Mouse (Mus musculus): ENCODE data around the gene Cntnap5a.

Gene Cntnap5a

GRCm38 (mm10) chr1:116616272-116616671, 931.7 kb downstream of the Cntnap5a start:
- in situ Hi-C loops (cut with MboI; ENCODE audit: low pct_unique_long_range_greater_than_20kb in 1 of 2, low sequenced_read_pairs in 2 of 2, unreplicated experiment in 1 of 2), result no loop called here
